Mouse (Mus musculus) right cerebral cortex, postnatal 4 days (tissue): Measurements from ENCODE around the gene Tmem273.

Experiments used
- DNase-seq: peaks from one replicate; pipeline ENCODE4 v3.0.0-alpha.2; 2022

Gene Tmem273

DNA sequence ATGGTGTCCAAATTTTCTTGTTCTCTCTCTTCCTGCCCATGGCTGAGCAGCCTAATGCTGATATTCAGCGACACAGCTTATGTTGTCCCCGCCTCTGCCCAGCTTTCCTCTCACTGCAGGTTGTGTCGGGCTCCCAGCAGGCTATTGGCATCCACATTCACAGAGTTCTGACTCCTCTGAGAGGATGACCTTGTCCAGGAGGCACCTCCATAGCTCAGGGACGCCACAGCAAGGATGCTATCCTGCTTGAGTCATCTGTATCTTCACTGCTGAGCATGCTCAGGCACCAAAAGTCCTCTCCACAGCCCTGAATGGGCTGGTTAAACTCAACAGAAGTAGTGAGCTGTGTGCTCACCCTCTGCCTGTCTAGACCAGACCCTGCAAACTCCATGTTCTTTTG lies 29.2 kb downstream of the Tmem273 start:
- DNase-seq, result no peak

DNA sequence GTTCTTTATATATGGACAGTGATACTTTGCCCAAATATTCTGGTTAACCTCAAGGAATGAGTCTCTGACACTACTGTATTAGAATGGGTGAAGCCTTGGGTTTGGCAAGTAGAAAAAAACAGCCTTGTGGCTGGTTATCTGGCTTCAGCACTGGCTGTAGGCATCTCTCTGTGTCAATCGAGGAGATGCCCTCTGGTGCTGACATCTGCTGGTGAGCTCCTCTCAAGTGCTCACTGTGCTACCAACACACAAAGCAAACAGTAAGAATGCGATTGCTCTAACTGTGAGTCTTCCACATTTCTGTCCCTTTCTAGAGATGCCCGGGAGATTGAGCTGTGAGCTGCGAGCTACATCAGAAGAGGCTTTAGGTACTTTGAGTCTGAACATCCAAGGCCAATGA lies 30.8 kb downstream of the Tmem273 start:
- no peak for DNase-seq

DNA sequence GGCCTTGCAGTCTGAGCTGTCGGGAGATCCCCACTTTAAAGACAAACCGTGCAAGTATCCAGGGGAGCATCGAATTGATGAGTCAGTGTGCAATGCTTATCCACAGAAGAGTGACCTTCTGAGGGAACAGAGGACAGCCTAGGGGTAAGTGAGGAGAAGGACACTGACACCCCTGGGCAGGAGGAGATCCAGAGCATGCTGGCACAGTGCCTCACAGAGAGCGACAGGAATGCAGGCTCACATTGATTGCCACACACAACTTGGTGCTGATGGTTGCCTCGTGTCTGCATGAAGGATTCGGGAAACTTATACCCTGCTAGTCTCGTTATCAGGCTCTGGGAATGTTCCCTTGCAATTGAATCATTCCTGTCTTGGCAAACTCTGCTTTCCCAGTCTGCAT lies 31.5 kb downstream of the Tmem273 start:
- DNase-seq, result no peak

GRCm38 (mm10) chr14:32819297-32819696 lies 33.5 kb downstream of the Tmem273 start:
- no peak for DNase-seq

DNA sequence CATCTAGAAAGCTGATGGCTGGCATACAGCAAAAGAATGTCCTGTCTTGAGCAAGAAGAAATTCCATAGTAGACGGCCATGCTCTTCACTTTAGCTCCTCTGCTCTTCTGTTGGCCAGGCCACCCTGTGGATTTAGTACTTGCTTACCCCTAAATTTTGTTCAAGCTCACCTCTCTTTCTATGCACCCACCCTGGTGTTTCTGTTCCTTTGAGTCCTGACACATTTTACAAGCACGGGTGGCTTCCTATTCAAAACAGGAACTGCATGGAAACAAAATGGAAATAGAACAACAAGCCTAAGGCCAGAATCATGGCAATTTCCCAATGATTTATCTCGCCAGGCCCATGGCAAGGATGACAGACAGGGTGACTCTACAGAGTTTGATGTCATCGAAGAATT lies 37.0 kb downstream of the Tmem273 start:
- no peak for DNase-seq

- DNase-seq, result no peak
Observed at GRCm38 (mm10) chr14:32823861-32824260, 38.1 kb downstream of the Tmem273 start.

DNA sequence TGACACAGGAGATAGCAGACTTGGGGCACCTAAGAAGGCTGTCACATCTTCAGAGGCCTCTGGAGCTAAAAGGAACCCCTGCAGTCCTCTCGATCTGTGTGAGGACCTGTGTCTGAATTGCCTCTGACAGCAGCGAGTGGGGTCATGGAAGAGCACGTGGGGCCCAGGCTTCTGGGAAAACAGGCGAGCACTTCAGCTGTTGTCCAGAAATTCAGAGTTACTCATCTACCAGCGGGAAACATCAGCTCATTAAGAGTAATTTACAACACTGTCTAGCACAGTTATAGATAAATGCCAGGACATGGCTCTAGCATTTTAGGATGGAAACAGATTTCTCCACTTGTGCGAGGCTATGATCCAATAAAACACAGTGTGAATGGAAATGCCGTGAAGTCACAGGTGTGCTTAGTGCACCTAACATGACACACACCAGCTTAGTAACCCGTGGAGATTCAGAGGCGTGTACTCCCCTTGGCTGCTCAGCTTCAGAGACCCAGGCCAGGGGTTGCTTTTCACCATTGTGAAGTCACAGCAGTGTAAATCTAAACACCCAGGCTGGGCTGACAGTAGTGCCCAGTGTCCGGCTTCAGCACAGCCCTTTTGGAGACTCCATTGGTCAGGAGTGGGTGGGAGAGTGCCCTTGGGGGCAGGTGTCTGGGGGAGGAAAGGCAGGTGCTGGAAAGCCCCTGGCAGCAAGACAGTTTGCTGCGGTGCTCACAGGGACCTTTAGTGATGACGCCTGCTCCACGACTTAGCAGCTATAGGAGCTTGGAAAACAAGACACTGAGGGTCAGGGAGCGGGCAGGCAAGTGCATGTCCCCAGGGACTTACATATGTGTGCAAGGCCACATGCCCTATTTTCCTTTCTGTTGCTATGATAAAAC lies 38.7 kb downstream of the Tmem273 start:
- no peak for DNase-seq

DNA sequence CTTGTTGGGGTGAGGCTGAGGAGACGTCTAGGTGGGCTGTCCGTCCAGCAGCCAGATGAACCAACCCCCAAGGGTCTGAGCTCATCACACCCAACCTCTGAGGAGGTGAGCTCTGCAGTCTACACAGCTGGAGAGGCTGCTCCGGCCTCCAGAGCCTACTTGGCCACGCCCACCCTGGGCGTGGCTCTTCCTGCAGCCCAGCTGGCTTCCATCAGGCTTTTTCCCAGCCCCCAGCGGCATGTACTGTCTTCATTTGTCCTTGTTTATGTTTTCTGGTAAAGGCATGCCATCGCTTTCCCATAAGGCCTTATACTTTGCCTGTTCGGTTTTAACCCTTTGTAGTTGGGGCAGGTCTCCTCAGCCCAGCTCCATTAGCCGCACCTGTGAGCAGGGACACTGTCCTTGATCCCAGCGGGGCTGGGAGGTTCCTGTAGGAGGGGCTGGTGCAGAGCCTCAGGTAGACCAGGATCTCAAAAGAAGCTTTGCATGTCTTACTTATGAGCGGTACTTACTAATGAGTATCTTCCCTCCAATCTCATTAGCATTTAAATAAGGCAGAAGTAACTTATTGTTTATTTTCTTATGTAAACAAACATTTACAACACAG lies 39.8 kb downstream of the Tmem273 start:
- DNase-seq, result no peak

DNA sequence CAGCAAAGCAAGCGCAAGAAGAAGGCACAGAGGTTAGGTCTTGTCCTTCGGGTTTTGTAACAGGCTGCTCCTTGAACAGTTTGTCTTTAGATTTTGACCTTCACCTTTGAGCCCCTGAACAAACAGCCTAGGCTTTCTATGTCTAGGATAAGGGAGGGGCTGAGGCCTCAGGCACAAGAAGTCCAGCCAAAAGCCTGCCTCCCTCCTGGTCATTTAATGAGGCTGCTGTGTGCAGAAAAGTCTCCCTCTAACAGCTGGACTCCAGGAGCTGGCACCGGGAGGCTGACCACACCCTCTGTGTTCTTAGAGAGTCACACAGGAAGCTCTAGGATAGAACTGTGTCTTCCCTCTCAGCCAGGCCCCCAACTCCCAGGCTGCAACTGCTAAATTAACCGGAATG lies 41.4 kb downstream of the Tmem273 start:
- no peak for DNase-seq

GRCm38 (mm10) chr14:32827994-32828650 lies 42.4 kb downstream of the Tmem273 start:
- no peak for DNase-seq

DNA sequence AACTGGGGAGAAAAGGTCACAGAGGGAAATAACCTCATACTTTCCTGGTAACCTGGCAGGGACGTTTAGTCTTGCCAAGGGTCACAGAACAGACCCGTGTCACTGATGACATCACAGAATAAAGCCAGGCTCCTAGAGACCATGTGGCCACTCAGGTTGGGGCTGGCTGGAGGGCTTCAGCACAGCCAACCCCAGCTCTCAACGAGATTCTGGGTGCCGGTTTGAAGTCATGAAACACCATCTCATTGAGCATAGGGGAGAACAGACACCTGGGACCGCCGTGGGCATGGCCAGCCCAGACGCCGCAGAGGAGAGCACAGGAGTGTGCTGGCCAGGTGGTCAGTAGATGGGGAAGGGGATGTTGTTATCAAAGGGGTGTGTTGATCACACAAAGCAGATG lies 48.1 kb downstream of the Tmem273 start, which contains the start of gene Fam170b:
Fam170b (plus strand) TSS at position 116 of the 400 bp plus-strand sequence.
- no peak for DNase-seq

DNA sequence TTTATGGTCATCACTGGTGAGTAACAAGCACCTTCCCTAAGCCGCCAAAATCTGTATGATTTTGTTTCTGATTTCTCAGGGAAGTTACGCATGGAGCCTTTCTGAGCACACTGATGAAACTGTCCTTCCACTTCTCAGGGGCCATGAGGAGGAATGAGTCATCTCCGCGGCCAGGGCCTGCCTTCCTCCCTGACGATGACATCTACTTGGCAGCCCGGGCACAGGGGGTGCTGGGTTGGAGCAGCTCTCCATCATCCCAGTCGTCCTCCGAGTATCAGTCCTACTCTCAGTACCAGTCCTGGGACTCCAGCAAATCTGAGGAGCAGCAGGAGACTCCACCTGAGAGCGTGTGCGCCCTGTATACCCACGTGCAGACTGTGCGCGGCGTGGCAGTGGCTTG lies 49.4 kb downstream of the Tmem273 start:
- DNase-seq, result no peak

GRCm38 (mm10) chr14:32835596-32835995 lies 49.8 kb downstream of the Tmem273 start:
- DNase-seq, result no peak

DNA sequence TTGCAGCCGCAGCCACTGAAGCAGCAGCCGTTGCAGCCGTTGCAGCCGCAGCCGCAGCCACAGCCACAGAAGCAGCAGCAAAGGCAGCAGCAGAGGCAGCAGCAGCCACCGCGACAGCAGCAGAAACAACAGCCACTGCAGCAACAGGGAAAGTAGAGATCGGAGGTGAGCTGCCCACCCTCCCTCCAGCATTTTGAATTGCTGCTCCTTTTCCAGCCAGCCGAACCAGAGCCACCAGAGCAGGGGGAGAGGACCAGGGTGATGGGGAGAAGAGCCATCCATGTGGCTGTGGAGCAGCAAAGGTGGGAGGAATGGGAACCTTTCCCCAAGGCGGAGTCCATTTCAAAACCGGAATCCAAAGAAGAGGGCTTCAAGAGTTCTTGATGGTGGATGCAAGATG lies 50.4 kb downstream of the Tmem273 start:
- DNase-seq, result no peak

- DNase-seq, result no peak
Observed at GRCm38 (mm10) chr14:32842052-32842451, 56.3 kb downstream of the Tmem273 start.

- DNase-seq, result no peak
Observed at GRCm38 (mm10) chr14:32854059-32854458, 68.3 kb downstream of the Tmem273 start.

DNA sequence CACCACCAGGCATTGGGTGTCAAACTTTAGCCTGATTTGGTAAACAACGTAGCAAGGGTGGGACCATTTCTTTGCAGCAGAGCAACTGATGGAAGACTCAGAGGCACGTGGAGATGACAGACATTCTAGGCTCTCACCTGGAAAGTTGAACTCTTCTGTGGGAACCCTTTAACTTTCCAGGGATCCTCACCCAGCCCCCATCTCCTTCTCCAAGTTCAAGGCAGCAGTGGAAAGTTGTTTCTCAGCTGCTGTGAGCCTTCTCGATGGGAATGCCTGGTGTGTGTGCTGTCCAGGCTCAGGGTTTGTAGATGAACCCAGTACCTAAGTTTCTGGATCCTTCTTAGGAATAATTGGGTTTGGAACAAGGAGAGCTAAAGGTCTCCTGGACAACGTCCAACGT lies 70.5 kb downstream of the Tmem273 start:
- no peak for DNase-seq

- DNase-seq, result peak; percentile 46
Observed at GRCm38 (mm10) chr14:32856681-32857328, 71.0 kb downstream of the Tmem273 start, which contains the start of gene Vstm4. TSS of gene Vstm4 (plus strand) at chr14:32856756.

GRCm38 (mm10) chr14:32858361-32858760 lies 72.6 kb downstream of the Tmem273 start:
- no peak for DNase-seq

DNA sequence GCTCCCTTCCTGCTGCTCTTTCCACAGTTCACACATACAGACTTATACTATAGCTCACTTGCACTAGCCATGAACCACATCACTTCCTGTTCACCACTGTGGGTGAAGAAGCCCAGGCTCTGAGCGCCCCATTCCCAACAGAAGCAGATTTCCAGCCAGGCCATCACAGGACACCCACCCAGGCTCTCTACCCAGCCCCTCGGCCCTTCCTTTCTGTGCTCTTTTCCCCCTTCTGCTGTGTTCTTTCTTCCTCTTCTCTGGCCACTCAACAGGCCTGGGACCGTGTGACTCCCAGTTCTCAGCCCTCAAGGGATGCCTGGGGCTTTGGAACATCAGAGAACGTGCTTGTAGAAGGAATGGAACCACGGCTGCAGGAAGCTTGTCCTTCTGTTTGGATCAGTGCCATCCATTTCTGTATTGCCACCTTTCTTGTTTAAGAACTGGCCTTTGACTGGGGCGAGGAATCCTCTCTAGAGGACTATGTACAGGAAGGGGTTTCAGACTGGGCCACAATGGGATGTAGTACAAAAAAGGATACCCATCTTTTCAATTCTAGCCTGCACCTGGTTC lies 73.3 kb downstream of the Tmem273 start:
- DNase-seq, result no peak

DNA sequence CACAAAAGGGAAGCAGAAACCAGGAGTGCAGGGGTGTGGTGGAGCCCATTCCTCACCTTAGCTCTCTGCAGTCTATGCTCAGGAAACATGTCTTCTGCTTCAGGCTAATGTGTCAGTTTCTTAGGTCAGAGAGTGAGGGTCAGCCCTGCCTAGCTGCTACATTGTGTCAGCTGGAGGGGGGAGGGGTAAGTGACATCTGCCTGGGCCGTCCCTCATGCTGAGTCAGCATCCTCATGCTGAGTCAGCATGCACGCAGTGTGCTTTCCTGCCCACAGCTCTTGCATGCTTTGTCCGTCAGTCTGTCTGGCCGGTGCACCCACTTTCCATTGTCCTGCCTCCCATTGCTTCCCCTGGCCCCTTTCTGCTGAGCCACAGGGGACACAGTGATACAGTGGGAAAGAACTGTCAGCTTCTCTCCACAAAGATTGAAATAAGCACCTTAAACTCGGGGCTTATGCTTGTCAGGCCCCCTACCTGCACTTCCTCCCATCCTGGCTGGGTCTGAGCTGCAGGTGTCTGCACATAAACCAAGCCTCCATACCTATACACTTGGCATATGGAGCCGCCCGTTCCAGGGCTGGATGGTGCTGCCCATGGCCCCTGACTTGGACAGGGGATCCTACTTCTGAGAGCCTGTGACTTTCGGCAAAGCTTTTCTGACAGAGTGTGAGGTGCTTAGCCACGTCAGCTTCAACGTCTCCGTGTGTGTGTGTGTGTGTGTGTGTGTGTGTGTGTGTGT lies 74.2 kb downstream of the Tmem273 start:
- no peak for DNase-seq

GRCm38 (mm10) chr14:32861149-32861581 lies 75.4 kb downstream of the Tmem273 start:
- DNase-seq, result no peak
